Mouse (Mus musculus) heart, embryonic 14.5 days (tissue): Measurements from ENCODE around the gene Col4a4. TPM values are rescaled to one million over a fixed set of nuclear protein-coding genes. Genes with fewer than 3 reads are reported as not detected.

ENCODE experiments used
- ATAC-seq: fragments of 200-750 bp; cut with Nextera tagmentation; 2 replicates; pipeline ENCODE4 v1.8.0; 2017; ENCODE audit warnings: low read depth, moderate TSS enrichment; ENCODE audit not compliant: insufficient number of reproducible peaks, insufficient read depth, low FRiP score
- H3K27ac ChIP-seq, 2 experiments: fragments of 200-500 bp in 1 of 2; fragments of 300-500 bp in 1 of 2; sonication (generic) in 1 of 2; replicated peaks in 1 of 2; 2 replicates each; pipeline ENCODE4 v1.5.1; 2012 to 2014; ENCODE audit warnings: low read depth in 2 of 2, low read length in 2 of 2, control low read depth in 1 of 2, mild to moderate bottlenecking in 1 of 2, mixed read lengths in 1 of 2; ENCODE audit not compliant: control insufficient read depth in 1 of 2, insufficient read depth in 1 of 2
- H3K27me3 ChIP-seq: fragments of 300-500 bp; sonication (generic); 2 replicates; pipeline ENCODE4 v1.6.1; 2014; ENCODE audit warnings: mild to moderate bottlenecking, low read length, control low read depth; ENCODE audit not compliant: control insufficient read depth, insufficient read depth
- H3K36me3 ChIP-seq: fragments of 300-500 bp; sonication (generic); 2 replicates; pipeline ENCODE4 v1.6.1; 2014; ENCODE audit warnings: mild to moderate bottlenecking, control low read depth, low read length, mixed read lengths; ENCODE audit not compliant: control insufficient read depth, insufficient read depth
- H3K4me1 ChIP-seq, 2 experiments: fragments of 200-500 bp in 1 of 2; fragments of 300-500 bp in 1 of 2; sonication (generic) in 1 of 2; 2 replicates each; pipeline ENCODE4 v1.6.1; 2012 to 2014; ENCODE audit warnings: low read length in 2 of 2, control low read depth in 1 of 2, mixed read lengths in 1 of 2; ENCODE audit not compliant: control insufficient read depth in 2 of 2, insufficient read depth in 2 of 2
- H3K4me2 ChIP-seq: fragments of 300-500 bp; sonication (generic); 2 replicates; pipeline ENCODE4 v1.6.1; 2014; ENCODE audit warnings: mild to moderate bottlenecking, low read length
- H3K4me3 ChIP-seq, 2 experiments: fragments of 200-500 bp in 1 of 2; fragments of 300-500 bp in 1 of 2; sonication (generic) in 1 of 2; 2 replicates each; pipeline ENCODE4 v1.5.1; 2012 to 2014; ENCODE audit warnings: low read length in 2 of 2, mild to moderate bottlenecking in 2 of 2, control low read depth in 1 of 2, low read depth in 1 of 2, moderate library complexity in 1 of 2; ENCODE audit not compliant: control insufficient read depth in 1 of 2, insufficient read depth in 1 of 2
- H3K9ac ChIP-seq: fragments of 300-500 bp; sonication (generic); 2 replicates; pipeline ENCODE4 v1.6.1; 2014; ENCODE audit warnings: mild to moderate bottlenecking, low read length
- H3K9me3 ChIP-seq: fragments of 300-500 bp; sonication (generic); 2 replicates; pipeline ENCODE4 v1.6.1; 2016; ENCODE audit warnings: low read length, control low read depth; ENCODE audit not compliant: control insufficient read depth
- WGBS: fragments of 180-500 bp; shearing (Covaris S2); extraction: QIAGEN DNeasy Blood & Tissue Kit; methylation state at CpG from one replicate; pipeline ENCODE4 v1.1.7; 2014; 5-methylcytosine and 5-hydroxymethylcytosine counted together
- polyA plus RNA-seq: library from polyadenylated mRNA; unstranded; fragments of >200 nt; fragmentation: Nextera tagmentation; extraction: Ambion mirVana; gene quantifications from 2 replicates; pipeline ENCODE4 v1.2.1, GENCODE M21; 2014

Gene Col4a4
- polyA plus RNA-seq, 1 experiment from 2014 or later: 0.42 TPM

DNA sequence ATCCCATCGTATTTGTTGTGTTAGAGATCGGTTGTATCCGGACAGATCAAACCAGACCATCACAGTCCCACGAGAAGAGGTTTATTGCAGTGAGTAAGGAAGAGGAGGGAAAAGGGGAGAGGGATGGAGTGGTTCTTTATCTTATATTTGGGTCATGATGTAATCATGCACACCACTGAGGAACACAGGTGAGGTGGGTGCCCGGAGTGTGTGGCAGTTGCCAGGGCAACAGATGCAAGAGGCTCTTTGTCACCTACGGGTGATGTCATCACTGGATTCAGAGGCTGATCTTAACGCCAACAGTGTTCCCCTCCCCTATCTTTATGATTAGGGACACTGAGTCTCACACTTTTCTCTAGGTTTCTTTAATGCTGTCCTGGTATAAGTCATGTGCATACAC lies 18.7 kb upstream of the Col4a4 start:
- Histone ChIP-seq H3K9me3 (no peaks in the 10 kb centered on the region), H3K4me1 (peaks cover 2 to 4% of the 10 kb centered on the region in 2 experiments; a peak in 2 of 4 replicates), H3K36me3 (no peaks in the 10 kb centered on the region), H3K27me3 (no peaks in the 10 kb centered on the region; the same call in 1 of the 2 replicates), H3K4me3 (no peak overlapping the region), H3K9ac (no peak overlapping the region), H3K4me2 (no peak overlapping the region), H3K27ac (no peak overlapping the region)
- ATAC-seq: no peak
- 83% methylated on average over 7 of the region's 7 CpGs for WGBS

DNA sequence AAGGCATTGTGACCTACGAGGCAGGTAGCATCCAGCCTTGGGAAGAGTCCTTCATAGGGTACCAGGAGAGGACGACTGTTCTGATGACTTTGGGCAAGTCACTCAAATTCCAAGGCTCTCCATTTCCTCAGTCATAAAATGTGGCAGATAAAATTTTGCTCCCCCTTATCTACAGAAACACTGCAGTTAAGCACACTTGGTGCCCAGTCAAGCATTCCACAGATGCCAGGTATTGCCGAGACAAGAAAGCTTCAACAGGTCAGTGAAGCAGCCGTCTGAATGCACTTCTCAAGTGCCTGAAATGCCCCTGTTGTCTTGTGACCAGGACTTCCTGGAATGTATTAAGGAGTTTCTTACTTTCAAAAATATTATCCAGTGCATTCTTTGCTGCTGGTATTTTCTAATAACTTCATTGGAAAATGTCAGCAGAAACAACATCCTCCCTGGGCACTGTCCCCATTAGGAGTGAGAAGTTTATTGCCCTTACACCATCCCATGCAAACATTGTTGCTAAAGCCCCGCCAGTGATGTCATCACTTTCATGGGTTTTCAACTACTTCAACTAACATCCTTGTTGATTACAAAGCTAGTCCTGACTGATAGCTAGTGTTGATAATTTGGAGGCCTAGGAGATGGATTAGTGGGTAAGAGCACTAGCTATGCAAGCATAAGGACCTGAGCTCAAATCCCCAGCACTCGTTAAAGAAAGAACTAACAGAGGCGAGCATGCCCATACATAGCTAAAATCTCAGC lies 16.7 kb upstream of the Col4a4 start:
- 46% methylated on average over 7 of the region's 7 CpGs for WGBS
- Histone ChIP-seq H3K27ac (no peak overlapping the region), H3K4me1 (peaks cover 2 to 4% of the 10 kb centered on the region in 2 experiments; a peak in 2 of 4 replicates), H3K9ac (no peak overlapping the region), H3K9me3 (no peaks in the 10 kb centered on the region), H3K4me2 (no peak overlapping the region), H3K27me3 (no peaks in the 10 kb centered on the region; the same call in 1 of the 2 replicates), H3K36me3 (no peaks in the 10 kb centered on the region), H3K4me3 (no peak overlapping the region)
- no peak for ATAC-seq

DNA sequence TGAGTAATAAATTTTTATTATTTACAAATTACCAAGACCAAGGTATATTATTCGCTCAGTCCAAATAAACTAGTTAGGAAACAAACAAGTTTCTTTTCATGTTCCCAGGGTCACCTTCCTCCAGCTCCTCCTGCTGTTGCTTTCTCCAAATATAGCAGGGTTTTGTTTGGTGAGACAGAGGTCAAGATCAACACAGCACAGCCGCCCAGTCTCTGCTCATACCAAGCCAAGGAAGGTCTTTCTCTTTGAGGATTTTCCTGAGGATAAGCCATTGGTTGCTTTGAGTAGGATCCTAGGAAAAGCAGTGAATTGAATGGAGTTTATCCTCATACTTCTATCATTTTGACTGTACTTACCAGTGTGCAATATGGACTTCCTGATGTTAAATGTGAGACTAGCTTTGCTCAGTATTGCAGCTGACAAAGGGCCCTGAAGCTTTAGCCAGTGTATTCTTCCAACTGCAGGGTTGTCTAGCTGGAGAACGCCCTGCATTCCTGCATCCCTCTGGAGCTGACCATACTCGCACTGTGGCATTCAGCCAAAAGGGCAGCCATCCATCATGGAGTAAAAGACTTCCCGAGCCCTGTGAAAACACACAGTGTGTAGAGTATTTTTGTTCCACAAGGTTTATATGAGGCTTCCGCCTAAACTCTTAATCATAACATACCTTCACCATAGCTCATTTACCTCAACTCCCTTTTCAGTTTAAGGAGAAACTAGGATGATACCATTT lies 10.4 kb upstream of the Col4a4 start:
- no peak overlapping the region for H3K4me2 ChIP-seq
- H3K9ac ChIP-seq: no peak overlapping the region
- no peak for ATAC-seq
- H3K36me3 ChIP-seq: no peaks in the 10 kb centered on the region
- H3K9me3 ChIP-seq: no peaks in the 10 kb centered on the region
- 35% methylated on average over 6 of the region's 6 CpGs for WGBS
- no peaks in the 10 kb centered on the region for H3K27me3 ChIP-seq
- no peak overlapping the region for H3K4me3 ChIP-seq
- no peak overlapping the region for H3K27ac ChIP-seq
- H3K4me1 ChIP-seq: peaks cover 2 to 5% of the 10 kb centered on the region in 2 experiments; a peak in 2 of 4 replicates

DNA sequence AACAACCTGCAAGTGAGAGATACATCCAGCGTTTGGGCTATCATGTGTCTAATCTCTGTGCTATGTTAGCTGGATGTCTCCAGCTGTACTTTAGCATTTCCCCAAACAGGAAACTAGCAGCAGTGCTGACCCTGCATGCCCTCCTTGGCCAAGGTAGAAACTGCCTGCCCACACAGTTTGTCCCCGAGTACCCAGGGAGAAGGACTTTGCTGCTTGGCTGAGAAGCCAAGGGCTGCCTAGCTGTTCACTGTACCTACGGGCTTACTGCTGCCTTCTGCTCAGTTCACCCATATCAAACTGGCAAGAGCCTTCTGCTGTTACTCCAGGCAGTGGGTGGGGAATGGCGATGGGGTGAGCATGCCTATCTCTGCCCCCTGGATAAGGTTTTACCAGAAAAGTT lies 3.6 kb upstream of the Col4a4 start:
- Histone ChIP-seq H3K27ac (no peak overlapping the region), H3K4me2 (no peak overlapping the region), H3K36me3 (no peaks in the 10 kb centered on the region), H3K9ac (no peak overlapping the region), H3K27me3 (peaks cover 22% of the 10 kb centered on the region), H3K4me1 (peaks cover 4 to 11% of the 10 kb centered on the region in 2 experiments; a peak in 3 of 4 replicates), H3K9me3 (no peaks in the 10 kb centered on the region), H3K4me3 (no peak overlapping the region)
- ATAC-seq: no peak
- 46% methylated on average over 4 of the region's 4 CpGs for WGBS

DNA sequence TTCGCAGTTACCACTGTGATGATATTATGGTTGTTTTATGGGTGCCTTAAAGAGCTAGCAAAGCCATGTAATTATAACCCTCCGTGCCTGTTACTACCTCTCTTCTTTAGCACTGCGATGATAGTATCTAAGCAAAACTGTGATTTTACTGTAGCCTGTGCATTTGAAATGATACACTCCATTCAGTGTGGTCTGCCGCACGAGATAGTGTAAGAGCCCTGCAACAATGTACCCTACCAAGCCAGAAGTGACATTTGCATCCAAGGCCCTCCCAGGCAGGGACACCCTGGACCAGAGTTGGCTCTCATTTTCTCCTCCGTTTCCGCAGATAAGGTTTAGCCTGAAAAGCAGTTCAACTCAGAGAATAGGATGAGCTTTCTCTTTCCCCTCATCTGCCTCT lies 668 bp downstream of the Col4a4 start:
- peaks cover 26% of the 10 kb centered on the region for H3K27me3 ChIP-seq
- ATAC-seq: no peak
- no peak overlapping the region for H3K4me3 ChIP-seq
- no peaks in the 10 kb centered on the region for H3K9me3 ChIP-seq
- no peaks in the 10 kb centered on the region for H3K36me3 ChIP-seq
- H3K27ac ChIP-seq: no peak overlapping the region
- H3K4me2 ChIP-seq: peak overlapping the region; percentile 87
- H3K9ac ChIP-seq: no peak overlapping the region
- H3K4me1 ChIP-seq: peaks cover 4 to 11% of the 10 kb centered on the region in 2 experiments; a peak in 3 of 4 replicates
- WGBS: 72% methylated on average over 7 of the region's 7 CpGs

DNA sequence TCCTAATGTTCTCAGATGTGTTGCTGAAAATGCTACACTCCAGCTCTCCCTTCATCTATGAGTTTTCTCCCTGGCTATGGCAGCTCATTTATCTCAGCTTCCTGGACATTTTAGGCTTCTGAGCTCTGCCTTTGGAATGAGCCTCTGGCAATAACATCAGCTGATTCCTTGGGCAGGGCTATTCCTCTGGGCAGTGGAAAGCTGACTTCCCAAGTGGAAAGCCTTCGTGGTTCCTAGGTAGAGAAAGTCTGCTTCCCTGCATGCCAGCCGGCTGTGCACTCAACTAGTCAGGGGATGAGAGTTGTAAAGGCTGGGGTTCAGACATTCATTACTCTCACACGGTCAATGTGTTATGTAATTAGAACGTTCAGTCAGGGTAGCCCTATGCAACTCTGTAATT lies 8.3 kb downstream of the Col4a4 start:
- Histone ChIP-seq H3K27ac (no peak overlapping the region), H3K36me3 (no peaks in the 10 kb centered on the region), H3K4me1 (peaks cover 9 to 12% of the 10 kb centered on the region in 2 experiments), H3K4me3 (no peak overlapping the region), H3K4me2 (no peak overlapping the region), H3K9ac (no peak overlapping the region), H3K27me3 (no peaks in the 10 kb centered on the region), H3K9me3 (no peaks in the 10 kb centered on the region)
- WGBS: 51% methylated on average over 4 of the region's 4 CpGs
- ATAC-seq: no peak

DNA sequence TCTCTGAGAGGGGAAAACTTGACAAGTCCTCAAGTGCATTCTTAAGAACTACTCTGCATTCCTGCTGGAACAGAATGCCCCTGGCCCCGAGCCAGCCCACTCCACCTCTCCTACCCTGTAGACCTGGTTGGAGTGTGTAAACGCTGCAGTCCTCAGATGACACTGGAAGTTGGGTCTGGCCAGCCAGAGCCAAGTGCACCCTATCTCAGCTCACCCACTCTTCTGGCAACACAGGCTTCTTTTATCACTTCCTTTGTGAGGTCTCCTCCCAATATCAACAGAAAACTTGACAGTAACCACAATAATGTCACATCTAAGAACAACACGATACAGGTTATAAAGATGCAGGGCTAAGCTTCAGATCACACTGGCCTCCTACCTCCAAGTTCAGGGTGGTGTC lies 8.7 kb downstream of the Col4a4 start:
- WGBS: 9% methylated on average over 3 of the region's 3 CpGs
- Histone ChIP-seq H3K9ac (no peak overlapping the region), H3K4me2 (no peak overlapping the region), H3K36me3 (no peaks in the 10 kb centered on the region), H3K4me1 (peaks cover 9 to 12% of the 10 kb centered on the region in 2 experiments), H3K27ac (no peak overlapping the region), H3K9me3 (no peaks in the 10 kb centered on the region), H3K4me3 (no peak overlapping the region), H3K27me3 (no peaks in the 10 kb centered on the region)
- 0 out of 2 replicates have a peak, but pooled peaks have one; percentile 47 for ATAC-seq
